Mouse (Mus musculus): Measurements from ENCODE around the gene Ap4m1.

The Ap4m1 gene

DNA sequence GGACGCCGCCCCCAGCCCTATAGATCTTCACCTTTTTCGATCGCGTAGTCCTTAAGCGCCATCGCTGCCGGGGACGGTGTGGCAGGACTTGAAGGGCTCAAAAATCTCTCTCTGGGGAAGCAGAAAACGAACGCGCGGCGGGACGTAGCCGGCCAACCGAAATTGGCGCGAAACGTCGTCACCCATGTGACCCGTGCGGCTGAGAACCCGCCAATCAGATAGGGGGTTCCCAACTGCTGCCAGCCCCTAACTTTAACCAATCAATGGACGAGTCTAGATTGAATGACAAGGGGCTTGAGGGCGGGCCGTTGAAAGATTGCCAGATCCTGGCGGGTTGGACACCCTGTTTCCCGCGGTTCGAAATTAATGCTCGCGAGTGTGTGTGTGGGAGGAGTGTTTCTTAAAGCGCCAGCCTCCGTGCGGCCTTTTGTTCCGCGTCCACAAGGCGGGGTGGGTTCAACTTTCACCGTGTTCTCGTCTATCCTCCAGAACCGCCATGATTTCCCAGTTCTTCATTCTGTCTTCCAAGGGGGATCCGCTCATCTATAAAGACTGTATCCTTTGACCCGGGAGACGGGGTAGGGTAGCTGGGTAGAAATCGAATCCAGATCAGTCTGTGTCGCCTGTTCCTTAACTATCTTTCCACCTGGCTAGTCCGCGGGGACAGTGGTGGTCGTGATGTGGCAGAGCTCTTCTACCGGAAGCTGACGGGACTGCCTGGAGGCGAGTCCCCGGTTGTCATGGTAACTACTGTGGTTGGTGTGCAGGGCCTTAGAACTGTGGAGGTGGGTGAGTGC lies at the start of gene Ap4m1, which contains the start of gene Mcm7:
Gene Ap4m1 (plus strand): TSS at position 308 of the 797 bp plus-strand sequence.
Gene Mcm7 (minus strand): TSS at position 728 of the 797 bp plus-strand sequence.
- DNase-seq (ENCODE audit: low spot score) = peak; percentile 89

DNA sequence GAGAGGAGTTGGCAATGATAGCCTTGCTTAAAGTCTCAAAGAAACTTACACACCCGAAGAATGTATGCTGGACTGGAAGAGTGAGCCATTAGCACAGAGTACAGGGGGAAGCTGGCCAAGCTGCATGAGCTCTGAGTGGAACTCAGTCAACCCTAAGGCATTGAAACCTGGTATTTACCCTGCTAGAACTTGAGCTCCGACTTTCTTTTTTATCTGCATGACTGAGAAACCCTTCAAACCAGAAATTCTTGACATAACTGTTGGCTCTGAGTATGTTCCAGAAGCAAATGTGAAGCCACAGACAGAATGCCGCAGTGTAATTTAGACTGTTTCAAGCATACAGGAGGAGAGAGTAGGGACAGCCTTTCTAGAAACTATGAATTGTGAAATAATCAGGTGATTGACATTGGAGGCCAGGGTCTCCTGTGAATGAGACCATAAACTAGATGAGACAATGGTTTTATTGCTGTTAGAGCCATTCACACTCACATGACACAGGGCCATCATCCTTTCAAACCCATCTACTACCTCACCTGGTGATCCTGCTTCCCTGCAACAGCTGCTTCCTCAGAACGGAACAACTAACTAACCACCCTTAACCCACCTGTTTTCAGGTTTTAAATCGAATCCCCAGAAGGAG lies 39.3 kb upstream of the Ap4m1 start:
- DNase-seq (ENCODE audit: low spot score) = no peak

DNA sequence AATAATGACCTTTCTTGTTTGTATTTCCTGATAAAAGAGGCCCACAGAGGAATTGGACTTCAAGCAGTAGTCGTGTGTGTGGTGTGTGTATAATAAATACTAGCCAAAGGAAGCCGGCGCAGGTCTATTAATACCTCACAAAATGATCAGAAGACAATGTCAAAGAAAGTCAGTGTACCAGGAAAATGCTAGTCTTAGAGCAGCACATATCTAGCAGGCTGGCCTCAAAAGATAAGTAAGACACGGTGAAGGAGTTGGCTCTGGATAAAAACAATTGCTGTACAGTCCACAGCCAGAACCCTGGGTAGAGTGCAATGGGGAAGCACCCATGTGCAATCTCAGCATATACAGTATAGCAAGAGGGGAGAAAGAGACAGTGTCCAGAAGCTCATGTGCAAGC lies 34.5 kb upstream of the Ap4m1 start:
- no peak for DNase-seq (ENCODE audit: low spot score)

DNA sequence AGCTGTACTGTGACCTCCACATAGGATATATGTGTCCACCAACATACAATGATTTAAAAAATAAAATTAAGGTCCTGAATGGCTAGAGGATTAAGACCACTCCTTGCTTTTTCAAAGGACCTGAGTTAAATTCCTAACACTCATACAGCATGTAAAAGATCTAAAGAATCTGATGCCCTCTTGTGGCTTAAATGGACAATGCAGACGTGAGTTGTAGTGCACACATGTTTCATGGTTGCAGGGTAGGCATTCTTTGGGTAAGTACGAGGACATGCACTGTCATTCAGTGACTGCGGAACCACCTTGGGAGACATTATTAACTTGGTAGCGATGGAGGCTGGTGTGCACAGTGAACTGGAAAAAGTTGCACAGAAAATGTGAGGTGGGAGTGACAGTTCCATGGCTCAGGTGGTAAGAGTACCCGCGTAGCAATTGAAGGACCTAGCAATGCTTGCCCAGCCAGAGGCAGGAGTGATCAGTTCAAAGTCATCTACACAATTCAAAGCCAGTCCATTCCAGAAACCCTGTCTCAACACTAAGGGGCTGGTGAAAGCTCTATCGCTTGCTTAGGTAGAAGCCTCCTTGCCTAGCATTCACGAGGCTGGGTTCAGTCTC lies 33.8 kb upstream of the Ap4m1 start:
- DNase-seq (ENCODE audit: low spot score) = no peak

DNA sequence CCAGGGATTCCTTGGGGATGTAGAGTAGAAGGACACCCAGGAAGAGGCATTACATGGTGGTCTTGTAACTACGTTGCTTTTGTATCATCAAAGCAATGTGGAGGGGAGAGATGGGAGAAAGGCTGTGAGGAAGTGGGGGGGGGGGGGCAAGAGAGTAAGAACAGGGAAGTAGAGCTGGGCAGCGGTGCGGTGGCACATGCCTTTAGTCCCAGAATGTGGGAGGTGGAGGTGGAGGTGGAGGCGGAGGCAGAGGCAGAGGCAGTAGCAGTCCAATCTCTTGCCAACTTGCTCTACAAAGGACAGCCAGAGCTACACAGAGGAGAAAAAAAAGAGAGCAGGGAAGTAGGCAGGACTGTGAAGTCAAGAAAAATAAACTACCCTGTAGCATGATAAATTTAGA lies 33.2 kb upstream of the Ap4m1 start:
- DNase-seq (ENCODE audit: low spot score) = no peak

DNA sequence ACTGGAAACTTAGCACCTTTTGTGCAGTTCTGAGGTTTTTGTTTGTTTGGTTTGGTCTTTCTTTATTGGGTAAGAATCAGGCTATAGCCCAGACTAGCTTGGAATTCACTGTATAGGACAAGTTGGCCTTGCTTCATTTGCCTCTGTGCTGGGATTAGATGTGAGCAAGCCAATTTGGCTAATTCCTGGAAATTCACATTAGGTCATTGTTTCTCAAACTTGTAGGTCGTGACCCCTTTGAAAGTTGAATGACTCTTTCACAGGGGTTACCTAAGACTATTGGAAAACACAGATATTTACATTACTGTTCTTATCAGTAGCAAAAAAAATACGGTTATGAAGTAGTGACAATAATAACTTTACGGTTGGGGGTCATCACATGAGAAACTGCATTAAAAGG lies 17.4 kb upstream of the Ap4m1 start:
- DNase-seq (ENCODE audit: low spot score) = no peak

DNA sequence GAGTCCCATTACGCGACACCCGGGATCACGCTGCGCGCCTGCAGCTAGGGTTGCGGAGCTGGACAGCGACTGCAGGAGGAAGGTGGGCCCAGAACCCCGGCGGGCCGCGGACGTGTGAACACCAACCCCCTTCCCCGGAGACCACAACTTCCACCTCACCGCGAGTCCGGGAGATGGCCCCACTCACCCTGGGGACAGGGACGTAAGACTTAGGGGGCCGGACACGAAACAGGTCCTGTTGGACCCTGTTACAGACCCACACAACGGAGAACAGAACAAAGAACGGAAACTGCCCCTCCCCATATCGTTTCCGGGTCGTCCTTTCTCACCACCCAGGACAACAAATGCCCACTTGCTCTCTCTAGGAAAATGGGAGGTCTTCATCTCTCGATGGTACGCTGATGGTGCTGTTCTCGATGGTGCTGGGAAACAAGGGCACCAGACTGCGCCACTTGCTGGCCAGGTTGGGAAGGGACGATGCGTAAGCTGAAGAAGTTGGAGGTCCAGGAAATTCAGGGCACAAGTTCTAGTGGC lies 16.3 kb upstream of the Ap4m1 start, which contains the start of gene Zfp113:
Gene Zfp113 (minus strand): TSS at position 302 of the 534 bp plus-strand sequence.
- no peak for DNase-seq (ENCODE audit: low spot score)

DNA sequence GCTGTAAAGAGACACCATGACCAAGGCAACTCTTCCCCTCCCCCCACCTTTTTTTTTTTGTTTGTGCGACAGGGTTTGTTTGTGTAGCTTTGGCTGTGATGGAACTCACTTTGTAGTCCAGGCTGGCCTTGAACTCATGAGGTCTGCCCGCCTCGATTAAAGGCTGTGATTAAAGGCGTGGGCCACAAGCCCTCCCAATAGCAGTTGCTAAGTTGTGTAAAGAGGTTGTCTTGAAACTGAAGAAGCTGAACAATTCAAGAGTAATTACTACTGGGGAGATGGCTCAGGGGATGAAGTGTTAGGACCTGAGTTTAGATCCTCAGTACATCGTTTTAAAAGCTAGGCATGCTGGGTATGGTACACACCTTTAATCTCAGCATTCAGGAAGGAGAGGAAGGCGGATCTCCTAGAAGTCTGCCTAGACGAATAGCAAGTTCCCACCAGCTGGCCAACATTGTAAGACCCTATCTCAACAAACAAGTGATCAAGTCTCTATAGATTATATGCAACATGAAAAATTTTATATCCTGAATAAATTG lies 11.5 kb upstream of the Ap4m1 start:
- no peak for DNase-seq (ENCODE audit: low spot score)

DNA sequence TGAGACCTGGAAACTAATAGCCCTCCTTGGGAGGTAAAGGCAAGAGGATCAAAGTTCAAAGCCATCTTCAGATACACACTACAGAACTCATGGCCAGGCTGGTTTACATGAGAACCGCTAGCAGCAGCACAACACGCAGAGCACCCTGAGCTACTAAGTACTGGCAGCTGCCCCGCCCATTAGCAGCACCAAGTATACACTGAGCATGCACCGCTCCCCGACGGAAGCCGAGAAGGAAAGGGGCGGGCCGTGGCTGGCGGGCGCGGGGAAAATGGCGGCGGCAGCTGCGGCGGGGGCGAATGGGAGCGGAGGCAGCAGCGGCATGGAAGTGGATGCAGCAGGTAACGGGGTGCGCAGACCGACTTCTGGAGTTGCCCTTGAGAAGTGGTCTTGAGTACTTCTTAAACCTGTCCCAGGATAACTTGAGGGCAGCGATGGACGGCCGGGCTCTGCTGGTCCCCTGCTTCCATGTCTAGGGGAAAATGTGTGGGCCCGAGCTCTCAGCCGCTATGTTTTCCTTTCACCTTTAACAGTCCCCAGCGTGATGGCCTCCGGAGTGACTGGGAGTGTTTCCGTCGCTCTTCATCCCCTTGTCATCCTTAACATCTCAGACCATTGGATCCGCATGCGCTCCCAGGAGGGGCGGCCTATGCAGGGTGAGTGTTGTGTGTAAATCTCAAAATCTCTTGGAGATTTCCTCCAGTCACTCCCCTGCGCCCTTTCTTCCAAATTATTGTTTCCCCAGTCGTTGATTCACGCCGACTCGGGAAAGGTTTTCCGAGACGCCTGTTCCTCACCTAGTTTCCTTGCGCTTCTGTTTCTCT lies 10.7 kb upstream of the Ap4m1 start, which contains the start of gene Cops6:
Gene Cops6 (plus strand): TSS at position 230 of the 824 bp plus-strand sequence.
- peak; percentile 87 for DNase-seq (ENCODE audit: low spot score)

DNA sequence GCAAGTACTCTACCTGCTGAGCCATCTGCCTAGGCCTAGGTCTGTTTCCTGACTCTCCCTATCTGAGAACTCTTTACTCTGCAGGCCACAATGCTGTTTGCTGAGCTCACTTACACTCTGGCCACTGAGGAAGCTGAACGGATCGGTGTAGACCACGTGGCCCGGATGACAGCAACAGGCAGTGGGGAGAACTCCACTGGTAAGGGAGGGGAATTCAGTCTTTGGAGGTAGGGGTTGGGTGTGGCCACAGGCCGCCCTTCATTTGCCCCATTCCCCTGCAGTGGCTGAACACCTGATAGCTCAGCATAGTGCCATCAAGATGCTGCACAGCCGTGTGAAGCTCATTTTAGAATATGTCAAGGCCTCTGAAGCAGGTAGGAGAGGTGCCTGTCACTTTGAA lies 8.8 kb upstream of the Ap4m1 start:
- no peak for DNase-seq (ENCODE audit: low spot score)

DNA sequence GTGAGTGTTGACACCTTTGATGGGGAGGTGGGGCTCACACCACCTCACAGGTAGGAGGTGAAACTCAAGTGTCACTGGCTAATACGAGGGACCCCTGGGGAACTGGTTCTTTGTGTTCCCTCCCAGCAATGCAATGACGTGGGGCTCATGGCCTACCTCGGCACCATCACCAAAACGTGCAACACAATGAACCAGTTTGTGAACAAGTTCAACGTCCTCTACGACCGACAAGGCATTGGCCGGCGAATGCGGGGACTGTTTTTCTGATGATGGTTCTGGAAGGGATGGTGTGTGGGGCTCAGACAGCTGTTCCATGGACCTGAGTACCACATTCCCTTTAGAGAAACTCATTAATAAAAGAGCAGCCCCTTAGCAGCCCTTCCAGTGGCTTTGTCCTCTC lies 8.2 kb upstream of the Ap4m1 start:
- DNase-seq (ENCODE audit: low spot score) = no peak

DNA sequence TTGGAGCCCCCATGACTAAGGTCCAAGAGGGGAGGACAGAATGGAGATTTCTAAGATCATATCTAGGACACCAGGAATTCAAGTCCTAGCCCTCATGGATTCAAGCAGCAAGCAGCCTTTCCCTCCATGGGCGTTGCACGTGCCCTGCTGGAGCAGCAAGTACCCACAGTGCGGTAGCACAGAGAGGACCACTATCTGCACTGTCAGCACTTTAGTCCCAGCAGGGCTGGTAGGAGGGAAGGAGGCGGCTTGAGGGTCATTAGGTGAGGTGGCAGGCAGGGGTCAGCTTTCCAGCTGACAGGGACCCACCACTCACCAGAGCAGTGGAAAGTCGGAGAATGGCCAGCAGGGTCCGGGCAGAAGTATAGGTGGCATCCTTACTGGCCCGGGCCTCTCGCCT lies 6.2 kb upstream of the Ap4m1 start:
- no peak for DNase-seq (ENCODE audit: low spot score)

DNA sequence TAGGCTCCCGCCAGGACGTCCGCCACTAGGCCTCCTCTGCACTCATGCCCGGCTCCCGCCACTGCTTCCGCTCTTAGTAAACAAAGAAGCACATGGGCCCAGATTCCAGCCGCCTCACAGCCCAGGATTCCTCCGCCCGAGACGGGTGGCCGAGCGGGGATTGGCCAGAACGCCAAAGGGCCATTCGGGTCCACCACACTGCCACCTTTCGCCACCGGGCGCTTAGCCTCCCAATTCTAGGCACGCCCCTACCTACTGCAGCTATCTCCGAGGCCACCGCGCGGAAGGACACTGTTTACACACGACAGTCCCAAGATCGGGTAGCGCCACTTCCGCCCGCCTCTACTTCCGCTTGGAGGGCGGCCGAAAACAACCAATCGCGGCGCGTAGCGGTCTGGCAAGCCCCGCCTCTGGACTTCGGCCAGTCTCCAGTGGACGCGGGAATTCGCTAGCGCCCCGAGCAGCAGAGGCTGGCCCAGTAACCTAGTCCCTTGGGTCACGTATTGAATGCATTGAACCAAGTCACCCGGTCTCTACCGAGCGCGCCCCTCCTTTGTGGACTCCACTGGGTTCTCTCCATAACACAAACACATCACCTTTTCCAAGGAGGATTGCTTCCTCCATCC lies 753 bp upstream of the Ap4m1 start:
- peak; percentile 90 for DNase-seq (ENCODE audit: low spot score)

DNA sequence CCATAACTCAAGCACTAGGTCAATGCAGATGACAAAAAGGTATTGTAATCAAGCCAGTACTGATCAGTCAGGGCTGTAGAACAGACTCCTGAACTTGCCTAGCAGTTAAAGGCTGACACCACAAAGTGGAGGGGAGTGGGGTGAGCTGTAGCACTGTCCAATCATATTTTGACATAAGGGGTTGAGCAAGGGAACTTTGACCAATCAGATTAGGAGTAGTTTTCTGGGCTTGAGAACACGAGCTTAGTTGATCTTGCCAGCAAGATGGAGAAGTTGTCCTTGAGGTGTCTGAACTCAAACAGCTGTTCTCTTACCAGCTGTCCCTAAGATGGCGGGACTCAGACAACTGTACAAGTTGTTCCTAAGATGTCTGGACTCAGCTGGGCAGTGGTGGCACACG lies 1.4 kb downstream of the Ap4m1 start:
- no peak for DNase-seq (ENCODE audit: low spot score)

DNA sequence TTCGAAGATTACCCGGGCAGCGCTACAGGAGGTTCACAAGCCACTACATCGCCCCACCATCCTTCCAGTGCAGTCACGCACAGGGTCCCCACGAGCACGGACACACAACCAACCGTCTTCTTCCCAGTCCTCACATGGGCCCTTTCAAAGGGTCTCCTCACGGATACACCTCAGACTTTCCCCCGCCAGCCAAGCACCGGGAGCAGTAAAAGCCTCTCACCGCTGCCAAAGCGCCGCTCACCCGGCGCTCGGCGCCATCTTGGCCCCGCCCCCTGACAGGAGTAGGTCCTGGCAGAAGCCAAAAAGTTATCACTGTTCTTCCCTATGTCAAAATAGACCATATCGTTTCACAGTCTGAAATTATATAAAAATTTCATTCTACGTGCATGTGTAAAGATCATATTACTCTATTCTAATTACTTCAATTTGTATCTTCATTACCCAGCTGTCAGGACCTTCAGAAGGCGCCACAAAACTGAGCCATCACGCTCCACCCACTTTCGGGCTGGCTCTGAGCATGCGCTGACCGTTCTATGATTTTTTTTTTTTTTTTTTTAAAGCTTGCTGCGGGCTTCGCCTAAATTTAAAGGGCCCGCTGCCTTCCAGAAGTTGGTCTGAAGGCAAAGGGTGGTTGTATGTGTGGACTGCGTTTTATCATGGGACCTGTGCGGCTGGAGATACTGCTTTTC lies 15.3 kb downstream of the Ap4m1 start, which contains the start of the genes Taf6 and Cnpy4:
Gene Taf6 (minus strand): TSS at position 502 of the 689 bp plus-strand sequence.
Gene Cnpy4 (plus strand): TSS at position 536 of the 689 bp plus-strand sequence.
- DNase-seq (ENCODE audit: low spot score) = peak; percentile 32

DNA sequence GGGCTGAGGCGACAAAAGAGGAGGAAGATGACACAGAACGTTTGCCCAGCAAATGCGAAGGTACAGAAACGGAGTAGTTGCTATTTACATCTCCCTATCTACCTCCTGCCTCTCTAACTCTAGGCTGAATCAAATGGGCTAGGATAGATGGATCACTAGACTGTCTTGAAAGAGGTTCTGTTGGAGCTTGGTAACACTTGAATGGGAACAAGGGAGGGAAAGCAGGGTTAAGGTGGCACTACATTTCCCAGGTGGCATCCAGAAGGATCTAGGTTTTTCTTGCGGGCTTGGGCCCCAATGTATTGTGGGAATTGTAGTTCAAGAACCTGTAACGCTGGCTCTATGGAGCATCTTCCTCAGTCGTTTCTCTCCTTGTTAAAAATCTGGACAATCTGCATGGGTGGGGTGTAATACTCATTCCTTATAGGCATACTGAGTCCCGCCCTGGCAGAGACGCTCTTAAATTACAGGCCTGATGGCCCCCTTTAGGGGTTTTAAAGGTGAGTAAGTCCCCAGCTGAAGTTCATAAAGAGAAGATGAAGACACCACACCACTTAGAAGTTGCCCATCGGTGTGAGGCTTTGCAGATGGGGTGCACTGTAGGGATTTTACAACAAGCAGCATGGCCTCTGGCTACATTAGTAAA lies 16.0 kb downstream of the Ap4m1 start:
- no peak for DNase-seq (ENCODE audit: low spot score)

DNA sequence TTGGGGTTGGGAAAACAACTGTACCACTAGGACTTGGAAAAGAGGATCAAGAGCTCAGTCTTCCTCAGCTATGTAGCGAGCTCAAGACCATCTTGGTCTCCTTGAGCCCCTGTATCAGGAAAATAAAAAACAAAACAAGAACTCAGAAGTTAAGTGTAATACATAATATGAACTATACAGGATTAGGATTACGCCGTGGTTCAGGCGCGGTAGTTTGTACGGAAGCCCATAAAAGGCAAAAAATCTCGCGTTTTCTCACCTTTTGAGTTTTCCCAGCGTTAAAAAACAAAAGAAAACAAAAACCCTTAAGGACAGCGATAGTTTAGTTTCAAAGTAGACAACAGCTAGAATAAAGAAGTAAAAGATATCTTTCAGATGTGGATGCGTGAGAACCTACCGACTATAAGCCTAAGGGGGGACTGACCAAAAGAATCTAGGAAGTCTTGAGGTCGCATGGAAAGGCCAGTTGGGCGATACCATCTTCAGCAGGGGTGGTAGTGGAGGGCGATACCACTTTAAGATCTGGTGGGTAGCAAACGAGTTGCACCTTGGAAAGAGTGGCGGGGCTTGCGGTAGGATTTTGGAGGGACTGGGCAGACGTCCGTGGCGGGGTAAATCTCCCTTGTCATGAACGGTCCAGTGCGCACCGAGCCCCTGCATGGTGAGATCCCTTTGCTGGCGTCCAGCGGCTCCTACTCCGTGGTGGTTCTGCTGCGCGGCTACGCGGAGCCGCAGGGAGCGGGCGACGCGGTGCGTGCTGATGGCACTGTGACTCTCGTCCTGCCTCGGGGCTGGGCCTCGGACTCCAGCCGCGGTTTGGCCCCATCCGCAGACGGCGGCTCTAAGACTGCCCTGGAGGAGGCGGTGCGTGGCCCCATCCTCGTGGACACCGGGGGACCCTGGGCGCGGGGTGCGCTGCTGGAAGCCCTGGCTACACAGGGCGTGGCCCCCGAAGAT lies 22.2 kb downstream of the Ap4m1 start, which contains the start of gene Mblac1:
Gene Mblac1 (plus strand): TSS at position 544 of the 957 bp plus-strand sequence.
- peak; percentile 44 for DNase-seq (ENCODE audit: low spot score)

DNA sequence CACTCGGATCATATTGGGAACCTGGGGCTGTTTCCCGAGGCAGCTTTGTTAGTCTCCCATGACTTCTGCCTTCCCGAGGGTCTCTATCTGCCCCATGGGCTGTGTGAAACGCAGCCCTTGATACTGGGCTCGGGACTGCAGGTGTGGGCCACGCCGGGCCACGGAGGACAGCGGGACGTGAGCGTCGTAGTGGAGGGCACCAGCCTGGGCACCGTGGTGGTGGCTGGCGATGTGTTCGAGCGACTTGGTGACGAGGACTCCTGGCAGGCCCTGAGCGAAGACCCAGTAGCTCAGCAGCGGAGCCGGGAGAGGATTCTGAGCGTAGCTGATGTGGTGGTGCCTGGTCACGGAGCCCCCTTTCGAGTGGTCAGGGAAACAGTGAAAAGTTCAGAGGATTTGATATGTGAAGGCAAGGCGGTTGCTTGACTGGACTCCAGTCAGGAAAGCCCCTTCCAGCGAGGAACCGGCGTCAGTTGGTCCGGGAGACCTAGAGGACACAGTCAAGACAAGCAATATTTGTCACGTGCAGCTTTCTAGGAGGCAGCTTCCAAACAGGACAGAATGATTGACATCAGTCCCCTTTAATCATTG lies 23.0 kb downstream of the Ap4m1 start:
- DNase-seq (ENCODE audit: low spot score) = no peak
